Mouse (Mus musculus): Measurements from ENCODE around the gene Bpi. TPM values are rescaled to one million over a fixed set of nuclear protein-coding genes. Genes with fewer than 3 reads are reported as not detected.

Gene Bpi
- total and polyA plus RNA-seq, 3 experiments: 0.17 to 0.81 (median 0.51) TPM

DNA sequence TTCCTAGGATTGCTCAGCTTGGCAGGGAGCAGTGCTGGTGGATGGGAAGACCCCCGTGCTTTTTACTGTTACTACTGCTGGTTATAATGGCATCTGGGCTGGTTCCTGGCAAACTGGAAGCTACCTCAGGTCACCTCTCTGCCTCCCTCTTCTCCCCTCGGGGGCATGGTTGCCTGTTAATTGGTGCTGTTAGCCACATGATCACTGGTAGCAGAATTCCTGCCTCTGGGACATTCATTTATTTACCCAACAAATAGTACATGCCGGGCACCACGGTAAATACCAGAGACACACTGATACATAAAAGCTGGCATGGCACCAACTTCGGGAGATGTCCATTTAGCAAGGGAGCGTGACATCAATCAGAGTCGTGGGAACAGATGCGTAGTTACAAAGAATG, 1.6 kb downstream of the Bpi start:
- Histone ChIP-seq H3K9me3 (replicated peaks; ENCODE audit: low read length) (no peaks in the 10 kb centered on the region), H3K4me3 (replicated peaks in 1 of 3; ENCODE audit: low read depth in 2 of 3, low read length in 2 of 3, poor library complexity in 1 of 3) (no peak overlapping the region), H3K27ac (ENCODE audit: insufficient read depth, low read depth) (no peak overlapping the region), H3K27me3 (replicated peaks) (peaks cover 1% of the 10 kb centered on the region), H3K9ac (ENCODE audit: insufficient read depth, low read depth) (no peak overlapping the region), H3K4me2 (ENCODE audit: insufficient read depth, low read depth, poor library complexity, severe bottlenecking) (no peak overlapping the region), H3K4me1 (ENCODE audit: control insufficient read depth in 1 of 2, insufficient read depth in 2 of 2) (peaks cover 9 to 65% of the 10 kb centered on the region in 2 experiments), H3K36me3 (replicated peaks in 1 of 2; ENCODE audit: control insufficient read depth in 1 of 2, insufficient read depth in 1 of 2, low read length in 1 of 2) (no peaks in the 10 kb centered on the region), H3K79me2 (replicated peaks; ENCODE audit: control insufficient read depth, extremely low read depth, insufficient read depth, poor library complexity, severe bottlenecking) (no peaks in the 10 kb centered on the region)
- in situ Hi-C loops (cut with MboI; ENCODE audit: low pct_ligation_motif_present, low pct_unique_long_range_greater_than_20kb, low sequenced_read_pairs) (loop anchor here (5.0 kb wide), 1 partner anchor 42 kb away; no protein-coding TSS in a partner anchor), dilution Hi-C loops (cut with MboI; ENCODE audit: extremely low pct_ligation_motif_present, extremely low pct_unique_long_range_greater_than_20kb, low sequenced_read_pairs) (no loop called here)
- DNase-seq (ENCODE audit: extremely low read depth): no peak
- TF ChIP-seq MYC (IDR thresholded peaks at IDR 0.05; ENCODE audit: low read depth, low read length): no peak
- no peak for TF ChIP-seq E2F4 (IDR thresholded peaks at IDR 0.05; ENCODE audit: insufficient replicate concordance, low read depth, low read length)
- no peak for TF ChIP-seq EP300 (IDR thresholded peaks at IDR 0.05; ENCODE audit: low read length)
- TF ChIP-seq MEF2A (IDR thresholded peaks at IDR 0.05; ENCODE audit: borderline replicate concordance, low read depth, low read length): no peak
- no peak for TF ChIP-seq NRF1 (IDR thresholded peaks at IDR 0.05; ENCODE audit: low read depth, low read length)
- no peak for TF ChIP-seq NELFE (IDR thresholded peaks at IDR 0.05; ENCODE audit: low read depth, low read length)
- no peak for TF ChIP-seq TBP (conservative IDR thresholded peaks at IDR 0.05; ENCODE audit: low read depth, low read length)
- TF ChIP-seq PAX5 (IDR thresholded peaks at IDR 0.05; ENCODE audit: low read length): no peak
- no peak for TF ChIP-seq HCFC1 (IDR thresholded peaks at IDR 0.05; ENCODE audit: low read depth, low read length)
- no peak for TF ChIP-seq ZMIZ1 (IDR thresholded peaks at IDR 0.05; ENCODE audit: low read depth, low read length)
- TF ChIP-seq SMC3 (IDR thresholded peaks at IDR 0.05; ENCODE audit: low read depth, low read length): no peak
- TF ChIP-seq ZC3H11A (IDR thresholded peaks at IDR 0.05; ENCODE audit: low read depth, low read length): no peak
- TF ChIP-seq JUND (conservative IDR thresholded peaks at IDR 0.05; ENCODE audit: low read depth, low read length): no peak

GRCm38 (mm10) chr2:158264877-158265276, 7.0 kb downstream of the Bpi start:
- no peak overlapping the region for H3K4me2 ChIP-seq (ENCODE audit: insufficient read depth, low read depth, poor library complexity, severe bottlenecking)
- H3K36me3 ChIP-seq (replicated peaks in 1 of 2; ENCODE audit: control insufficient read depth in 1 of 2, insufficient read depth in 1 of 2, low read length in 1 of 2): no peaks in the 10 kb centered on the region
- peaks cover 19% of the 10 kb centered on the region for H3K27me3 ChIP-seq (replicated peaks)
- no peaks in the 10 kb centered on the region for H3K9me3 ChIP-seq (replicated peaks; ENCODE audit: low read length)
- TF ChIP-seq HCFC1 (IDR thresholded peaks at IDR 0.05; ENCODE audit: low read depth, low read length) (no peak), JUN (IDR thresholded peaks at IDR 0.05; ENCODE audit: insufficient read depth, low read depth, low read length) (no peak), EP300 (IDR thresholded peaks at IDR 0.05; ENCODE audit: low read length) (no peak), BHLHE40 (IDR thresholded peaks at IDR 0.05; ENCODE audit: low read depth, low read length) (no peak), MAZ (IDR thresholded peaks at IDR 0.05; ENCODE audit: low read depth, low read length) (no peak), MAX (IDR thresholded peaks at IDR 0.05; ENCODE audit: low read length) (no peak), ZKSCAN1 (IDR thresholded peaks at IDR 0.05; ENCODE audit: borderline replicate concordance, low read depth, low read length) (no peak), IRF4 (IDR thresholded peaks at IDR 0.05; ENCODE audit: low read depth, low read length) (no peak), POLR2AphosphoS2 (IDR thresholded peaks at IDR 0.05; ENCODE audit: low read depth, low read length) (no peak), JUND (conservative IDR thresholded peaks at IDR 0.05; ENCODE audit: low read depth, low read length) (no peak), ZMIZ1 (IDR thresholded peaks at IDR 0.05; ENCODE audit: low read depth, low read length) (no peak), KAT2A (IDR thresholded peaks at IDR 0.05; ENCODE audit: insufficient replicate concordance, low read length) (no peak), TBP (conservative IDR thresholded peaks at IDR 0.05; ENCODE audit: low read depth, low read length) (no peak)
- dilution Hi-C loops (cut with MboI; ENCODE audit: extremely low pct_ligation_motif_present, extremely low pct_unique_long_range_greater_than_20kb, low sequenced_read_pairs) (no loop called here), in situ Hi-C loops (cut with MboI; ENCODE audit: low pct_ligation_motif_present, low pct_unique_long_range_greater_than_20kb, low sequenced_read_pairs) (no loop called here)
- H3K4me1 ChIP-seq (ENCODE audit: control insufficient read depth in 1 of 2, insufficient read depth in 2 of 2): peaks cover 3 to 33% of the 10 kb centered on the region in 2 experiments
- no peaks in the 10 kb centered on the region for H3K79me2 ChIP-seq (replicated peaks; ENCODE audit: control insufficient read depth, extremely low read depth, insufficient read depth, poor library complexity, severe bottlenecking)
- H3K4me3 ChIP-seq (replicated peaks in 1 of 3; ENCODE audit: low read depth in 2 of 3, low read length in 2 of 3, poor library complexity in 1 of 3): no peak overlapping the region
- no peak for DNase-seq (ENCODE audit: extremely low read depth)
- no peak overlapping the region for H3K9ac ChIP-seq (ENCODE audit: insufficient read depth, low read depth)
- H3K27ac ChIP-seq (ENCODE audit: insufficient read depth, low read depth): no peak overlapping the region

Measured in CH12.LX (cell line).